Comparison of ENCODE assay signal across 38 mouse cellular contexts in genomic region chr4:101862289-101862688, GRCm38 (mm10). TPM values are rescaled to one million over a fixed set of nuclear protein-coding genes. Genes with fewer than 3 reads are reported as not detected.
"Had no signal": no experiment of that assay in that cellular context is flagged by ENCODE, and none has a peak within 500 bp of the region (broad histone marks: within the 10 kb centered on the region; RNA-seq: fewer than 3 reads in every experiment).

No protein-coding gene starts in this region.

- H3K4me3 ChIP-seq: heart, embryonic 12.5 days; heart, embryonic 13.5 days; heart, embryonic 15.5 days; hindbrain, embryonic 10.5 days; hindbrain, embryonic 12.5 days; hindbrain, embryonic 13.5 days; hindbrain, embryonic 15.5 days; intestine, embryonic 15.5 days; kidney, embryonic 15.5 days; left cerebral cortex, adult 2 months had no signal

- H3K9ac ChIP-seq: heart, embryonic 12.5 days; heart, embryonic 13.5 days; heart, embryonic 15.5 days; hindbrain, embryonic 12.5 days; hindbrain, embryonic 13.5 days; hindbrain, embryonic 14.5 days; hindbrain, embryonic 15.5 days; intestine, embryonic 15.5 days; kidney, embryonic 15.5 days had no signal

- H3K36me3 ChIP-seq: heart, embryonic 12.5 days; heart, embryonic 13.5 days; heart, embryonic 15.5 days; hindbrain, embryonic 10.5 days; hindbrain, embryonic 12.5 days; hindbrain, embryonic 13.5 days; hindbrain, embryonic 15.5 days; intestine, embryonic 15.5 days; kidney, embryonic 15.5 days had no signal

- DNase-seq: heart, postnatal 10 days; heart, postnatal 14 days; heart, postnatal 36 days; heart, postnatal 4 days; kidney, adult 11 months; kidney, adult 18-20 months; kidney, adult 2 months; kidney, adult 8-10 months; kidney, adult 9 months; kidney, postnatal 10 days; kidney, postnatal 14 days; kidney, postnatal 25 days; kidney, postnatal 36 days; kidney, postnatal 4 days; layer of hippocampus, adult 9-11 months; layer of hippocampus, postnatal 36 days had no signal

- H3K27ac ChIP-seq: heart, embryonic 13.5 days; heart, embryonic 15.5 days; hindbrain, embryonic 10.5 days; hindbrain, embryonic 12.5 days; hindbrain, embryonic 13.5 days; hindbrain, embryonic 14.5 days; hindbrain, embryonic 15.5 days; hindbrain, postnatal 0 days; intestine, embryonic 15.5 days; kidney, embryonic 15.5 days; kidney, postnatal 0 days; left cerebral cortex, adult 2 months had no signal

- H3K4me1 ChIP-seq: heart, embryonic 12.5 days; heart, embryonic 13.5 days; heart, embryonic 15.5 days; hindbrain, embryonic 10.5 days; hindbrain, embryonic 12.5 days; hindbrain, embryonic 13.5 days; hindbrain, embryonic 15.5 days; intestine, embryonic 15.5 days; kidney, embryonic 15.5 days had no signal

- H3K9me3 ChIP-seq: heart, embryonic 12.5 days; heart, embryonic 13.5 days; heart, embryonic 15.5 days; hindbrain, embryonic 10.5 days; hindbrain, embryonic 12.5 days; hindbrain, embryonic 13.5 days; hindbrain, embryonic 15.5 days; intestine, embryonic 15.5 days; kidney, embryonic 15.5 days had no signal

RNA-seq across cellular contexts. Expression of gene B020004J07Rik, which starts 18.5 kb away (rescaled TPM):
- total RNA-seq: heart, postnatal 10 days; heart, postnatal 14 days; heart, postnatal 25 days; heart, postnatal 36 days; heart, postnatal 4 days; hematopoietic stem cell, adult 5-6 weeks; hindbrain, postnatal 0 days; layer of hippocampus, adult 18-20 months; layer of hippocampus, adult 8-10 months; layer of hippocampus, postnatal 10 days; layer of hippocampus, postnatal 14 days; layer of hippocampus, postnatal 25 days; layer of hippocampus, postnatal 36 days; left cerebral cortex, adult 18-20 months; left cerebral cortex, adult 2 months; left cerebral cortex, adult 8-10 months had no signal

RNA-seq across cellular contexts. Expression of gene C130073F10Rik, which starts 31.3 kb away (rescaled TPM):
- total RNA-seq: heart, postnatal 10 days; heart, postnatal 14 days; heart, postnatal 25 days; heart, postnatal 36 days; heart, postnatal 4 days; hematopoietic stem cell, adult 5-6 weeks; hindbrain, postnatal 0 days; layer of hippocampus, adult 18-20 months; layer of hippocampus, adult 8-10 months; layer of hippocampus, postnatal 10 days; layer of hippocampus, postnatal 14 days; layer of hippocampus, postnatal 25 days; layer of hippocampus, postnatal 36 days; left cerebral cortex, adult 18-20 months; left cerebral cortex, adult 2 months; left cerebral cortex, adult 8-10 months had no signal

RNA-seq across cellular contexts. Expression of gene Gm12800, which starts 46.6 kb away (rescaled TPM):
- total RNA-seq: heart, postnatal 10 days; heart, postnatal 14 days; heart, postnatal 25 days; heart, postnatal 36 days; heart, postnatal 4 days; hematopoietic stem cell, adult 5-6 weeks; hindbrain, postnatal 0 days; layer of hippocampus, adult 18-20 months; layer of hippocampus, adult 8-10 months; layer of hippocampus, postnatal 10 days; layer of hippocampus, postnatal 14 days; layer of hippocampus, postnatal 25 days; layer of hippocampus, postnatal 36 days; left cerebral cortex, adult 18-20 months; left cerebral cortex, adult 2 months; left cerebral cortex, adult 8-10 months had no signal
